Mouse (Mus musculus) spleen, adult 18-20 months (tissue): Measurements from ENCODE around the gene Bmpr1a.
"Not testable (repeated sequence)": the region's sequence is repeated elsewhere in the genome, so short reads cannot be mapped to it uniquely, and the experiment has no call there.

Source experiments
- DNase-seq, 2 experiments: peaks; one replicate each; pipeline ENCODE4 v3.0.0; 2022; ENCODE audit warnings: mixed read lengths in 2 of 2

Bmpr1a gene

DNA sequence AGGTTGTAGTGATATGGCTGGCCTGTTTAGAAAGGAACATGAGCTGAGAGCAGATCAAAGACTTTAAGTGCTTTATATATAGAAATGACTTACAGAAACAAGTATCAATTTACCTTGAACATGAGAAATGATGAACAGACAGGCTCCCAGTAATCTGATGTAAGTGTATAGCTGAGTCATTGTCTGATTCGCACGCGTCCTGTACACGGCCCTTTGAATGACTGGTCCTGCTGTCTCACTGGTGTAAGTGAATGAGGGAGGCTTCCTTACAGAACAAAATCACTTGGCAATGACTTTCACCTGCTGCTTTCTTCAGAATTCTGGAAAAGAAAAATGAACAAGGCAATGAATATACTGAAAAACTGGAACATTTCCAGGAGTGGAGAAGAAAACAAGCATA lies 55.5 kb downstream of the Bmpr1a start:
- no peak for DNase-seq

DNA sequence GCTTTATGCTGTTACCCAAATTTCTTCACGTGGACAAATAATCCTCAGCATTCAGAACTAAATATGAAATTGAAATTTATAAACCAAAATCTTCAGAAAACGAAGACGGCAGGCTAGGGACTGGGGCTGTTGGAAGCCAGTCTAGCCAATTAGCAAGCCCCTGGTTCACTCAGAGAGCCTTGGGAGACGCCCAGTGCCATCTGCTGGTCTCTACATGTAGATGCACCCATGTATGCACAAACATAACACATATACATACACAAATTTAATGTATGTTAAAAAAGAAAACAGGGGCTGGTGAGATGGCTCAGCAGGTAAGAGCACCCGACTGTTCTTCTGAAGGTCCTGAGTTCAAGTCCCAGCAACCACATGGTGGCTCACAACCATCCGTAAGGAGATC lies 56.5 kb downstream of the Bmpr1a start:
- DNase-seq, result no peak

- DNase-seq, result no peak
Measured at GRCm38 (mm10) chr14:34445348-34445747, 57.8 kb downstream of the Bmpr1a start.

DNA sequence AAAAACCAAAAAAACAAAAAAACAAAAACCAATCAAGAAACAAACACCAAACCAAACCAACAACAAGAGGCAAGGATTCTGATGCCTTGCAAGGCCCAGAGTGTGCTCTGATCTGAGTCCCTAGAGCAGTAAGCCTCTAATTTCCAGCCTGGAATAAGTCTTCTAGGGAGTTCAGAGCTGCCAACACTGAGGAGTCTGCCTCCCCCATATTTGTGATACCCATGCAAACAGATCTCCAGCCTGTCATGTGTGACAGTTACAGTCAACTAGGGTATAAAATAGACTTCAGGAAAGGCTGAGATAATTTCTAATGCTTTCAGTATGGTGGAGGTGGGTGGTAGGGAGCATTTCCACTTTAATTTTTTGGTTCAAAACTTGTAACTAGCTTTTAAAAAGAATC lies 58.2 kb downstream of the Bmpr1a start:
- no peak for DNase-seq

GRCm38 (mm10) chr14:34444368-34444767 lies 58.8 kb downstream of the Bmpr1a start:
- no peak for DNase-seq

DNA sequence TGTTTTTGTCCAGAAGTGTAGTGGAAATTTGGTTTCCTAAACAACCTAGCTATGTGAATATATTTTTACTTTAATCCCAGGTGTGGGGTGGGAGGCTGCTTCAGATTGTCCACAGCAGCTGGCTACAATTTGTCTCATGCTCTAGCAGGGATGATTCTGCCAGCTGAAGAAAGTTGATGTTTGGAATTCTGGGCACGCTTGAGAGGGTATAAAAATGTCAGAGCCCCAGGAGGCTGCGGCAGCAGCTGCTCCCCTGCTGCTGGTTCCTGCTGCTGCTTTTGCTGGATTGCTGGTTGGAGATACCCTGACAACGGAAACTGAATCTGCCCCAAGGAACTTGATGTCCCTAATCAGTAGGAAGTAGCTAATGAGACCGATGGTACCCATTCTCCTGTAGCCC lies 60.6 kb downstream of the Bmpr1a start:
- DNase-seq, result no peak

- DNase-seq, result no peak
Measured at GRCm38 (mm10) chr14:34440526-34441066, 62.5 kb downstream of the Bmpr1a start.

- no peak for DNase-seq
Measured at GRCm38 (mm10) chr14:34429069-34429468, 74.1 kb downstream of the Bmpr1a start.

DNA sequence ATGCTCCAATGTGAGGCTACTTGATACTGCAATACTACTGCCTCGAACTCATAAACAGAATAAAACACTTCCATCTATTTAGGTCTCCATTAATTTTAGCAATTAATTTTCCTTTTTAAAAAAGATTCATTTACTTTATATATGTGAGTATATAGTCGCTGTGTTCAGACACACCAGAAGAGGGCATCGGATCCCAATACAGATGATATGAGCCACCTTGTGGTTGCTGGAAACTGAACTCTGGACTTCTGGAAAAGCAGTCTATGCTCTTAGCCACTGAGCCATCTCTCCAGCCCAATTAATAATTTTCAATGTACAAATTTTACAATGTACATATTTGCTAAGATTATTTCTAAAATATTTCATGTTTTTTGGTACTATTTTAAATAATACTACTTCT lies 74.9 kb downstream of the Bmpr1a start:
- no peak for DNase-seq

- DNase-seq, result no peak
Measured at GRCm38 (mm10) chr14:34421078-34421477, 82.1 kb downstream of the Bmpr1a start.

DNA sequence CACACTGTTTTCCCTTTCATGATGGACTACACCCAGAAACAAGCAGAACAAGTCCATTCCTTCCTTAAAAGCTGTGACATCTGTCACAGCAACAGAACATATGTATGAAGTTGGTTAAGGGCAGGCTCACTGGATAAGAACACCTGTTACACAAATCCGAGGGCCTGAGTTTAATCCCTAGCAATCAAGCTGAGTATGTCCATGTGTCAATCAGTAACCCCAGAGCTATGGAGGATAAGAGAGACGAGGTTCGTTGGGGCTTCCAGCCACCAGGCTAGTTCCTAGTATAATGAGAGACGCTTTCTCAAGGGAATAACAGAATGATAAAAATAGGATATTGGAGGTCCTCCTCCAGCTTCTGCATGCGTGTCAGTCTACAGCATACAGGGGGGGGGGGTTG lies 85.6 kb downstream of the Bmpr1a start:
- no peak for DNase-seq

GRCm38 (mm10) chr14:34416946-34417345 lies 86.2 kb downstream of the Bmpr1a start:
- not testable (repeated sequence) for DNase-seq

- DNase-seq, result no peak
Measured at GRCm38 (mm10) chr14:34412164-34412896, 90.8 kb downstream of the Bmpr1a start.

DNA sequence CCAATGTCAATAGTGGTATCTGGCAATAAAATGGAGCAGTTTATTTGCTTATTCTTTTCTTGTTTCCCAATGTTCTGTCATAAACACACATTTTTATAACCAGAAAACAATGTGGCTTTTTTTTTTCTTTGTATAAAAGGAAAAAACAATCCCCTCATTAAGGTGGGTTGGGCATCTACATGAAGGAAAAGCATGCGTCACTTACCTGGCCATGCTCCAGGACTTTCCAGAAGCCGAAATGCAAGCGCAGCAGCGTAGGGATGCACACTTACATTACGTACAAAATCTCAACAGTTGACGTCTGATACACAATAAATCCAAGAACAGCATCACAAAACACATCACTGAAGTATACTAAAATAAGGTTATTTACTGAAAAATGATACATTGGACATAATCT lies 92.4 kb downstream of the Bmpr1a start:
- no peak for DNase-seq

- no peak for DNase-seq
Measured at GRCm38 (mm10) chr14:34403424-34403823, 99.7 kb downstream of the Bmpr1a start.

- DNase-seq, result no peak
Measured at GRCm38 (mm10) chr14:34402871-34403270, 100.3 kb downstream of the Bmpr1a start.

DNA sequence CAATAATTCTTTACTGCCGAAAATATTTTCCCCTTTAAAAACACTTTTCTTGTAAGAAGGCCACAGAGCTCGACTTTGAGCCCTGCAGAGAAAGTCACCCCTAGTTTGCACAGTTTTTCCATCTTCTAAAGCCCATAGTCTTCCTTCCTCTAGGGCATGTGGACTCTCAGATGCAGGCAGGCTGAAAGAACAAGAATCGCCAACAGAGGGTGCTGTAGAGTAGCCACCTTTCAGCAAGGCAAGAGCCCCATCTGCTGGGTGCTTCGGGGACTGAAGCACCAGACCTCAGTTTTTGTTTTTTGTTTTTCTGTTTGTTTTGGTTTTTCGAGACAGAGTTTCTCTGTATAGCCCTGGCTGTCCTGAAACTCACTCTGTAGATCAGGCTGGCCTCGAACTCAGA lies 102.0 kb downstream of the Bmpr1a start:
- DNase-seq, result peak; percentile 28 to 73

- DNase-seq, result no peak
Measured at GRCm38 (mm10) chr14:34400021-34400420, 103.1 kb downstream of the Bmpr1a start.

DNA sequence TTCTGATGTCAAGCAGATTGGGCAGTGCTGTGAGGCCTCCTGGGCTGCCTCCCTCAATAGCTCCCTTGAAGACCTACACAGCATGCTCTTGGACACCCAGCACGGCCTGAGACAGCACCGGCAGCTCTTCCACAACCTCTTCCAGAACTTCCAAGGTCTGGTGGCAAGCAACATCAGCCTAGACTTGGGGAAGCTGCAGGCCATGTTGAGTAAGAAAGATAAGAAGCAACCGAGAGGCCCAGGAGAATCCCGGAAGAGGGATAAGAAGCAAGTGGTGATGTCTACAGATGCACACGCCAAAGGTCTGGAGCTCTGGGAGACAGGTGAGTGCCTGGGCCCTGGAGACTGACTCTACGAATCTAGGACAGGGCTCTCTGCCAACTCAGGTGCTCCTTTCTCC lies 103.8 kb downstream of the Bmpr1a start:
- DNase-seq, result no peak

DNA sequence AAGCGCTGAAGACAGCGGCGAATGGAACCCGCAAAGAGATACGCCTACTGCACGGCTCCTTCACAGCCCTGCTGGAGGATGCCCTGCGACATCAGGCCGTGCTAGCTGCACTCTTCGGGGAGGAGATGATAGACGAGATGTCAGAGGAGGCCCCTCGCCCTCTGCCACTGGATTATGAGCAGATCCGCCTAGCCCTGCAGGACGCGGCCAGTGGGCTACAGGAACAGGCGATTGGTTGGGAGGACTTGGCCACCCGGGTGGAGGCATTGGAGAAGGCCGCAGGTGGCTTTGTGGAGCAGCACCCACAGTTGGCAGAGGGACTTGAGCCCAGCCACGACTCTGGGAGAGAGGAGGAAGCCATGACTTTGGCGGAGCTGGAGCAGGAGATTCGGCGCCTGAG lies 104.2 kb downstream of the Bmpr1a start:
- DNase-seq, result no peak

GRCm38 (mm10) chr14:34397871-34398270 lies 105.3 kb downstream of the Bmpr1a start:
- no peak for DNase-seq

GRCm38 (mm10) chr14:34393295-34393694 lies 109.8 kb downstream of the Bmpr1a start:
- no peak for DNase-seq

- no peak for DNase-seq
Measured at GRCm38 (mm10) chr14:34382921-34383704, 120.0 kb downstream of the Bmpr1a start.
